Mouse (Mus musculus) granulocyte monocyte progenitor cell, adult 5-6 weeks (primary cell): ENCODE results near the gene Ap1ar. TPM values are rescaled to one million over a fixed set of nuclear protein-coding genes. Genes with fewer than 3 reads are reported as not detected.

ENCODE experiments used
- ATAC-seq: replicated peaks from 2 replicates; pipeline ENCODE4 v1.8.0; 2016; ENCODE audit warnings: mild to moderate bottlenecking, moderate TSS enrichment, inconsistent platforms; ENCODE audit not compliant: poor library complexity, severe bottlenecking
- total RNA-seq, 2 experiments: library from RNA; stranded (forward) in 1 of 2; stranded (reverse) in 1 of 2; fragments of 200-712, 200-1000 nt in 1 of 2; fragments of >200 nt in 1 of 2; fragmentation: Nextera tagmentation in 1 of 2; gene quantifications; 2 replicates each; pipeline ENCODE4 v1.2.3; 2014 to 2017

The Ap1ar gene
- total RNA-seq (2014; fragmentation: Nextera tagmentation) (56.0 and 88.6 TPM in 2 replicates), total RNA-seq (2017) (57.4 and 59.7 TPM in 2 replicates)

GRCm38 (mm10) chr3:127837154-127837865 is at the start of gene Ap1ar:
TSS of gene Ap1ar (minus strand) at chr3:127837523.
- peak; percentile 94 for ATAC-seq

GRCm38 (mm10) chr3:127881684-127882083 is 44.4 kb upstream of the Ap1ar start:
- ATAC-seq: no peak

GRCm38 (mm10) chr3:127879968-127880367 is 42.6 kb upstream of the Ap1ar start:
- no peak for ATAC-seq

- no peak for ATAC-seq
Measured at GRCm38 (mm10) chr3:127875509-127875908, 38.2 kb upstream of the Ap1ar start.

- no peak for ATAC-seq
Measured at GRCm38 (mm10) chr3:127875059-127875458, 37.7 kb upstream of the Ap1ar start.

- no peak for ATAC-seq
Measured at GRCm38 (mm10) chr3:127874254-127874883, 37.0 kb upstream of the Ap1ar start.

- peak; percentile 12; the same call in 1 of the 2 replicates for ATAC-seq
Measured at GRCm38 (mm10) chr3:127871575-127871974, 34.3 kb upstream of the Ap1ar start.

- ATAC-seq: no peak
Measured at GRCm38 (mm10) chr3:127868880-127869279, 31.6 kb upstream of the Ap1ar start.

- no peak for ATAC-seq
Measured at GRCm38 (mm10) chr3:127868046-127868758, 30.9 kb upstream of the Ap1ar start.

- ATAC-seq: no peak
Measured at GRCm38 (mm10) chr3:127864242-127864641, 26.9 kb upstream of the Ap1ar start.

- no peak for ATAC-seq
Measured at GRCm38 (mm10) chr3:127863571-127863970, 26.2 kb upstream of the Ap1ar start.

GRCm38 (mm10) chr3:127862479-127862878 is 25.2 kb upstream of the Ap1ar start:
- ATAC-seq: peak; percentile 80

GRCm38 (mm10) chr3:127861340-127861739 is 24.0 kb upstream of the Ap1ar start:
- no peak for ATAC-seq

GRCm38 (mm10) chr3:127853431-127854206 is 16.3 kb upstream of the Ap1ar start:
- peak; percentile 95 for ATAC-seq

- ATAC-seq: no peak
Measured at GRCm38 (mm10) chr3:127852722-127853121, 15.4 kb upstream of the Ap1ar start.

GRCm38 (mm10) chr3:127850776-127851646 is 13.7 kb upstream of the Ap1ar start:
- no peak for ATAC-seq

GRCm38 (mm10) chr3:127849922-127850321 is 12.6 kb upstream of the Ap1ar start:
- ATAC-seq: no peak

GRCm38 (mm10) chr3:127848088-127848808 is 10.9 kb upstream of the Ap1ar start:
- ATAC-seq: no peak

GRCm38 (mm10) chr3:127843941-127844327 is 6.6 kb upstream of the Ap1ar start:
- ATAC-seq: no peak
